Comparison of ENCODE assay signal across 31 mouse cellular contexts in genomic region chr3:100014110-100014509, GRCm38 (mm10).
"Had no signal": no experiment of that assay in that cellular context is flagged by ENCODE, and none has a peak within 500 bp of the region (broad histone marks: within the 10 kb centered on the region; RNA-seq: fewer than 3 reads in every experiment).

No protein-coding gene starts in this region.

- H3K4me2 ChIP-seq: limb, embryonic 12.5 days; limb, embryonic 13.5 days; limb, embryonic 15.5 days; liver, embryonic 11.5 days; liver, embryonic 12.5 days; liver, embryonic 13.5 days; liver, embryonic 15.5 days; lung, embryonic 14.5 days; lung, embryonic 15.5 days; midbrain, embryonic 11.5 days; midbrain, embryonic 12.5 days; midbrain, embryonic 13.5 days; midbrain, embryonic 15.5 days; neural tube, embryonic 12.5 days had no signal

- H3K4me3 ChIP-seq: left cerebral cortex, adult 2 months; limb, embryonic 10.5 days; limb, embryonic 12.5 days; limb, embryonic 13.5 days; limb, embryonic 15.5 days; liver, embryonic 12.5 days; liver, embryonic 13.5 days; liver, embryonic 15.5 days; lung, embryonic 15.5 days; megakaryocyte, embryonic 14.5 days; midbrain, embryonic 10.5 days; midbrain, embryonic 12.5 days; midbrain, embryonic 13.5 days; midbrain, embryonic 15.5 days; myocyte; neural tube, embryonic 12.5 days had no signal

- H3K9me3 ChIP-seq: limb, embryonic 10.5 days; limb, embryonic 15.5 days; liver, embryonic 12.5 days; liver, embryonic 13.5 days; liver, embryonic 15.5 days; lung, embryonic 15.5 days; midbrain, embryonic 10.5 days; midbrain, embryonic 12.5 days; midbrain, embryonic 13.5 days; midbrain, embryonic 15.5 days; neural tube, embryonic 12.5 days had no signal

- H3K36me3 ChIP-seq: limb, embryonic 10.5 days; limb, embryonic 12.5 days; limb, embryonic 13.5 days; limb, embryonic 15.5 days; liver, embryonic 12.5 days; liver, embryonic 13.5 days; liver, embryonic 15.5 days; lung, embryonic 15.5 days; midbrain, embryonic 10.5 days; midbrain, embryonic 12.5 days; midbrain, embryonic 13.5 days; midbrain, embryonic 15.5 days; neural tube, embryonic 12.5 days had no signal

- H3K9ac ChIP-seq: limb, embryonic 12.5 days; limb, embryonic 13.5 days; limb, embryonic 15.5 days; liver, embryonic 12.5 days; liver, embryonic 13.5 days; liver, embryonic 14.5 days; liver, embryonic 15.5 days; liver, postnatal 0 days; lung, embryonic 14.5 days; lung, embryonic 15.5 days; midbrain, embryonic 12.5 days; midbrain, embryonic 13.5 days; midbrain, embryonic 15.5 days; neural tube, embryonic 12.5 days had no signal

- H3K4me1 ChIP-seq: limb, embryonic 10.5 days; liver, embryonic 12.5 days; liver, embryonic 13.5 days; liver, embryonic 15.5 days; lung, embryonic 15.5 days; megakaryocyte, embryonic 14.5 days; midbrain, embryonic 10.5 days; midbrain, embryonic 12.5 days; midbrain, embryonic 13.5 days; midbrain, embryonic 15.5 days; neural tube, embryonic 12.5 days had no signal

- H3K27ac ChIP-seq: left cerebral cortex, adult 2 months; limb, embryonic 10.5 days; limb, embryonic 12.5 days; limb, embryonic 13.5 days; limb, embryonic 15.5 days; liver, embryonic 12.5 days; liver, embryonic 13.5 days; liver, embryonic 14.5 days; liver, embryonic 15.5 days; lung, embryonic 15.5 days; macrophage; midbrain, embryonic 10.5 days; midbrain, embryonic 12.5 days; midbrain, embryonic 13.5 days; midbrain, embryonic 15.5 days; neural tube, embryonic 12.5 days had no signal

- ATAC-seq: liver, embryonic 12.5 days; liver, postnatal 0 days; lung, postnatal 0 days; midbrain, embryonic 13.5 days; midbrain, embryonic 15.5 days had no signal

- DNase-seq: liver; liver, embryonic 13.5 days; liver, postnatal 0 days; lung, adult 18-20 months; lung, adult 2 months; lung, embryonic 14.5 days; lung, postnatal 10 days; lung, postnatal 14 days; lung, postnatal 36 days; lung, postnatal 4 days; midbrain, embryonic 14.5 days had no signal

- H3K27me3 ChIP-seq: limb, embryonic 12.5 days; limb, embryonic 13.5 days; limb, embryonic 15.5 days; liver, embryonic 12.5 days; liver, embryonic 13.5 days; liver, embryonic 15.5 days; lung, embryonic 15.5 days; megakaryocyte, embryonic 14.5 days; midbrain, embryonic 12.5 days; midbrain, embryonic 13.5 days; midbrain, embryonic 15.5 days; neural tube, embryonic 12.5 days had no signal
